Mouse (Mus musculus) kidney, embryonic 15.5 days (tissue): ENCODE measurements around the gene H1foo. TPM values are rescaled to one million over a fixed set of nuclear protein-coding genes. Genes with fewer than 3 reads are reported as not detected.

Experiments used
- ATAC-seq: fragments of 200-750 bp; cut with Nextera tagmentation; replicated peaks from 2 replicates; pipeline ENCODE4 v1.8.0; 2017; ENCODE audit warnings: moderate TSS enrichment; ENCODE audit not compliant: low FRiP score
- H3K27ac ChIP-seq: fragments of 300-500 bp; sonication (generic); 2 replicates; pipeline ENCODE4 v1.5.1; 2015; ENCODE audit warnings: mild to moderate bottlenecking, inconsistent platforms
- H3K27me3 ChIP-seq: fragments of 300-500 bp; sonication (generic); 2 replicates; pipeline ENCODE4 v1.6.1; 2015; ENCODE audit warnings: inconsistent platforms
- H3K36me3 ChIP-seq: fragments of 300-500 bp; sonication (generic); 2 replicates; pipeline ENCODE4 v1.6.1; 2015; ENCODE audit warnings: inconsistent platforms
- H3K4me1 ChIP-seq: fragments of 300-500 bp; sonication (generic); 2 replicates; pipeline ENCODE4 v1.6.1; 2015; ENCODE audit warnings: inconsistent platforms
- H3K4me2 ChIP-seq: fragments of 300-500 bp; sonication (generic); 2 replicates; pipeline ENCODE4 v1.6.1; 2015; ENCODE audit warnings: moderate library complexity, mild to moderate bottlenecking, inconsistent platforms
- H3K4me3 ChIP-seq: fragments of 300-500 bp; sonication (generic); replicated peaks from 2 replicates; pipeline ENCODE4 v1.5.1; 2015; ENCODE audit warnings: mild to moderate bottlenecking, inconsistent platforms
- H3K9ac ChIP-seq: fragments of 300-500 bp; sonication (generic); 2 replicates; pipeline ENCODE4 v1.6.1; 2015; ENCODE audit warnings: mild to moderate bottlenecking, inconsistent platforms
- H3K9me3 ChIP-seq: fragments of 300-500 bp; sonication (generic); replicated peaks from 2 replicates; pipeline ENCODE4 v1.6.1; 2016; ENCODE audit warnings: inconsistent platforms
- WGBS: fragments of 180-500 bp; shearing (Covaris S2); methylation state at CpG from one replicate; pipeline ENCODE4 v1.1.7; 2015; ENCODE audit warnings: mixed read lengths; 5-methylcytosine and 5-hydroxymethylcytosine counted together
- polyA plus RNA-seq: library from polyadenylated mRNA; unstranded; fragments of >200 nt; fragmentation: Nextera tagmentation; extraction: Ambion mirVana; gene quantifications from 2 replicates; pipeline ENCODE4 v1.2.1, GENCODE M21; 2015

Gene H1foo
- polyA plus RNA-seq, 1 experiment from 2014 or later: not detected

DNA sequence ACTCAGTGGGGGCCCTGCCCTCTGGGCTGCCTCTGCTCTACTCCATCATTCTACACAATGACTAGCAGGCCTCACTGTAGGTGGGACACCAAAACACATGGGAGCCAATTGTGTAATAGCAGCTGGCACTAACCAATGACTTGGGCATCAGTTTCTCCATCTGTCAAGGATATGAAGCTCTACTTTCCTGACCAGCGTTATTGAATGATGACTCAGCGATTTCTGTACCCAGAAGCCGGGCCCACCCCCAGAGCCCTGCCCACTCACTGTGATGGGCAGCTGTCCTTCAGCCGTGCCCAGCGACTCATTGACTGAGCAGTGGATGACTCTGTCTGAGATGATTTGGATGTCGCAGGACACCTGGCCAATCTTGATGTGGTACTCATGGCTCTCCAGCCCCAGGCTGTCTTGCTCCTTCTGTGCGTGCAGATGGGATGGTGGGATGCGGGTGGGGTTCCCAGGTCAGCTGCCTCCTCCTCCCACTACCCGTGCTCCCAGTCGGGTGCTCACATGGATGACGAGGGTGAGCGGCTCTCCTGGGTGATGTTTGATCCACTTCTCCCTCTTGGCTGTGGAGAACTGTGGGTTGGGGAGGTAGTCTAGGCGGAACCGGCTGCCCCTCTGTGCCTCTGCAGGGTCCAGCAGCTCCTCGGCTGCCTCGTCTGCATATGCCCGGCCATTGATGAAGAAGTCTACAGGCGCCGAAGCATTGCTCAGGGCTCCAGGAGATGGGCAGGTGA, 21.7 kb downstream of the H1foo start:
- H3K4me1 ChIP-seq: peaks cover 25% of the 10 kb centered on the region
- H3K9me3 ChIP-seq: no peaks in the 10 kb centered on the region
- H3K9ac ChIP-seq: no peak overlapping the region
- no peaks in the 10 kb centered on the region for H3K27me3 ChIP-seq
- no peak overlapping the region for H3K4me3 ChIP-seq
- peaks cover 89% of the 10 kb centered on the region for H3K36me3 ChIP-seq
- no peak overlapping the region for H3K27ac ChIP-seq
- H3K4me2 ChIP-seq: no peak overlapping the region
- ATAC-seq: no peak
- WGBS: 91% methylated on average over 19 of the region's 19 CpGs

DNA sequence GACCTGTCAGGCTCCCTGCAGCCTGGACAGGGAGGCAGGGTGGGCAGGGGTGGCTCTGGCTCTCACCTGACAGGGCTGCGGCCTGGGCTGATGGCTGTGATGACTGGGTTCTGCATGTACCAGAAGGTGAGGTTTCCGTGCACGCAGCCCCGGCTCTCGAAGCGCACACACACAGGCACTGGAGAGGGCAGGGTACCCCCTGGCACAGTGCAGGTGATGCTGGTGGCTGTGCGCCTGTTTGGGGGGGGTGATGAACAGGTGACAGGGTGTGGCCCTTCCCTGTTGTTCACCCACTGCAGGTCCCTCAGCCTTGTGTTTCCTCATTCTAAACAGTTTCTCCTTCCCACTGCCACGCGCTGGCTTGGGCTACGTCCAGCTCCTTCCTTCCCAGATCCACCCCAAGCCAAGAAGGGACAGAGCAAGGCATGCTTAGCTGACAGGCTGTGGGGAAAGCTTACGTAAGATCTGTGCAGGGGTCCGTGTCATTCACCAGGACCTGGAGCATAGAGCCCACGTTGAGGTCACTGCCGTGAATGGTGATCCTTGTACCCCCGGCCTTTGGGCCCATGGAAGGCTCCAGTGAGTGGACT, 22.6 kb downstream of the H1foo start:
- Histone ChIP-seq H3K27ac (no peak overlapping the region), H3K4me2 (no peak overlapping the region), H3K36me3 (peaks cover 83% of the 10 kb centered on the region), H3K27me3 (no peaks in the 10 kb centered on the region), H3K4me3 (no peak overlapping the region), H3K9ac (no peak overlapping the region), H3K9me3 (no peaks in the 10 kb centered on the region), H3K4me1 (peaks cover 34% of the 10 kb centered on the region)
- ATAC-seq: no peak
- 95% methylated on average over 15 of the region's 15 CpGs for WGBS

DNA sequence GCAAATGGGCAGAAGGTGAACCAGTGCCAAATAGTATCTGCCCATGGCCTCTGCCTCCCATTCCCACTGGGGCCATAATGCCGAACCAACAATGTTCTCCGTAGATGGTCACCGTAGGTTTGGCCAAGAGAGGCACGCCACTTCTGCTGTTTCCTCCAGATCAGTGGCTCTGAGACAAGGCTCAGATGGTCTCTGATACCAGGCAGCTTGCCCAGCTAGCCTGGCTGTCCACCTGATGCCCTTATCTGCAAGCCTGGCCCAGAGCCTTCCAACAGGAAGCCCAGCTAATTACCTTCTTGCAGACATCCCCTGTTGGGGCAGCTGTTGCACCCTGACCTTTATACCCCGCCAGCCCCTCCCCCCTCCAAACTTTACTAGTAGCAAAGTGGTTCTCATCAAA, 23.3 kb downstream of the H1foo start:
- 73% methylated on average over 5 of the region's 5 CpGs for WGBS
- Histone ChIP-seq H3K36me3 (peaks cover 76% of the 10 kb centered on the region), H3K4me3 (no peak overlapping the region), H3K4me2 (no peak overlapping the region), H3K27me3 (no peaks in the 10 kb centered on the region), H3K4me1 (peaks cover 34% of the 10 kb centered on the region), H3K9me3 (no peaks in the 10 kb centered on the region), H3K27ac (no peak overlapping the region), H3K9ac (no peak overlapping the region)
- no peak for ATAC-seq

DNA sequence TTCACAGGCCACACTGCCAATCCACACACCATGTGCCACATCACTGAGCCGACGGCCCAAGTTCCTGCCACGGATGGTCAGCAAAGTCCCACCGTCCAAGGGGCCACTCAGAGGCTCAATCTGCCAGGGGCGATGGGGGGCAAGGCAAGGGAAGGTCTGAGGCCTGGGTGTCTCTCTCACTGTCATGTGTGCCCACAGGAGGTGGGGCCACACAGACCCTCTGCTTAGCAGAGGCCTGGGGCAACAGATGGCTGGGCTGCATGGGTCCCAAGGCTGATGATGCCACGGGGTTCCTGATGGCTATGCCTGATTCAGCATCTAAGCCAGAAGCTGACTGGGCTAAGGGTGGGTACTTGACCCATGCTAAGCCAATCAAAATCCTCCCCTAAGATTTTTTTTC, 24.0 kb downstream of the H1foo start:
- WGBS: 81% methylated on average over 6 of the region's 6 CpGs
- H3K9ac ChIP-seq: no peak overlapping the region
- no peak overlapping the region for H3K4me2 ChIP-seq
- H3K36me3 ChIP-seq: peaks cover 74% of the 10 kb centered on the region
- H3K27ac ChIP-seq: no peak overlapping the region
- no peak for ATAC-seq
- no peak overlapping the region for H3K4me3 ChIP-seq
- no peaks in the 10 kb centered on the region for H3K9me3 ChIP-seq
- H3K4me1 ChIP-seq: peaks cover 37% of the 10 kb centered on the region
- H3K27me3 ChIP-seq: no peaks in the 10 kb centered on the region

DNA sequence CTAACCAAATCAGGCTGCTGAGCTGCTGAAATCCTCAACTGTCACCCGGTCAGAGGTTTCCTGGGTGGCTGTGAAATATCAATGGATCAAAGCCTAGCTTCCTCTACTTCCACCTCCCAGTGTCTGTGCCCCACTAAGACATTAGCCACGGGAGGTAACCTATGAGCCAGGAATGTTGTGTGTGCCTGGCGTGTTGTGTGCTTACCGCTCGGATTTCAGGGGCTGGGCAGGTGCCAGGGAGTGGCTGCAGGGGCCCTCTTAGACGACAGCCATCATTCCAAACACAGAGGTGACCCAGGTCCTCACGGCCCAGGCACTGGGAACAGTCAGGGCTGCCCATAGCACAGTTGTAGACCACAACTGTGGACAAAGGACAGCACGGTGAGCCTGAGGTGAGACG, 24.4 kb downstream of the H1foo start:
- Histone ChIP-seq H3K4me1 (peaks cover 40% of the 10 kb centered on the region), H3K4me2 (no peak overlapping the region), H3K9ac (no peak overlapping the region), H3K36me3 (peaks cover 75% of the 10 kb centered on the region), H3K27me3 (no peaks in the 10 kb centered on the region), H3K9me3 (no peaks in the 10 kb centered on the region), H3K27ac (no peak overlapping the region), H3K4me3 (no peak overlapping the region)
- WGBS: 72% methylated on average over 9 of the region's 9 CpGs
- ATAC-seq: no peak

DNA sequence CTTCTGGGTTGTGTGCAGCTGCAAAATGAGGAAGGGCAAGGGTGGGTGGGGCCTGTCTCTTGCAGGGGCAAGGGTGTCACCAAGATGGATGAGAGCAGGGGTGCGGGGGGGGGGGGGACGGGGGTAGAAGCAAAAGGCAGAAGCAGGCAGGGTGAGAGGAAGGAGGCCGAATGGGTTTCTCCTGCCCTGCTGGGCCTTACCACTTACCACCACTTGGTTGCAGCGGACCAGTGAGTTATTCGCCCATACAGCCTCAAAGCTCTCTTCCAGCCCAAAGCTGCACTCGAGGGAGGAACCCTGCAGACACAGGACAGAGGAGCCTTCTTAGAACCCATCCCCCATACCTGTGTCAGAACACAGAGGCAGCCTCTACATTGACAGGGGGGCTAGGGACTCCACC, 25.2 kb downstream of the H1foo start:
- Histone ChIP-seq H3K9me3 (no peaks in the 10 kb centered on the region), H3K4me1 (peaks cover 40% of the 10 kb centered on the region), H3K27me3 (no peaks in the 10 kb centered on the region), H3K4me2 (no peak overlapping the region), H3K27ac (no peak overlapping the region), H3K9ac (no peak overlapping the region), H3K4me3 (no peak overlapping the region), H3K36me3 (peaks cover 80% of the 10 kb centered on the region)
- no peak for ATAC-seq
- WGBS: 56% methylated on average over 5 of the region's 6 CpGs

DNA sequence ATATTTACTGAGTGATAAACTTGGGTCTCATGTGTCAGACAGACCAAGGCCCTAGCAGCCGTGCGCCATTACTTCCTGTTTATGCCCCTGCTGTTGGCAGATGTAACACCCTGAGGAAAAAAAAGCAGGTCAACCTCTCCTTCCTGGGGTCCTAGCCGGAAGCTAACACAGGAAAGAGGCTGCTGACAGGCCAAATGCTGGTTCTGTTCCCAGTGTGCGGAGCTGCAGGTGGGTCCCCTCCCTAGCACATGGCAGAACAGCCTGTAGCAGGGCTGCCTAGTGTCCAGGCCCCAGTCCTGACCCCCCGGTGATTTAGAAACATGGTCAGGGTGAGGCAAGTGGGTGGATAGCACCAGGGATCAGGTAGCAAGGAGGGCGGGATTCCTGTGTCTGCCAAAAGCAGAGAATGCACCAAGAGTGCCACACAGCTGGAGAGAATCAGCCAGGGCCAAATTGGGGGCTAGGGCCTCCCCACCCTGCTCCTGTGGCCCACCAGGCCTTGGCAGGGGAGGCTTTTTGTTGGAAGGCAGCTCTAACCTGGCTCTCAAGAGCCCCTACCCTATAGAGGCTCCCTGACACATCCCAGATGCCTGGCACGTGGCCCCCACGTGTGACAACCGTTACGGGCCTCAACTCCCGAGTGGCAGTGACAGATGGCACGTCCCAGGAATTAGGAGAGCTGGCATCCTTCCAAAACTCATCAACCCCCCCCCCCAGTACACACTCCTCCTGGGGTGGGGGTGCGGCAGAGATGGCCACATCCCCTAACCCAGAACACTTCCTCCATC, 26.7 kb downstream of the H1foo start:
- 0 out of 2 replicates have a peak, but pooled peaks have one; percentile 16 for ATAC-seq
- H3K36me3 ChIP-seq: peaks cover 80% of the 10 kb centered on the region

DNA sequence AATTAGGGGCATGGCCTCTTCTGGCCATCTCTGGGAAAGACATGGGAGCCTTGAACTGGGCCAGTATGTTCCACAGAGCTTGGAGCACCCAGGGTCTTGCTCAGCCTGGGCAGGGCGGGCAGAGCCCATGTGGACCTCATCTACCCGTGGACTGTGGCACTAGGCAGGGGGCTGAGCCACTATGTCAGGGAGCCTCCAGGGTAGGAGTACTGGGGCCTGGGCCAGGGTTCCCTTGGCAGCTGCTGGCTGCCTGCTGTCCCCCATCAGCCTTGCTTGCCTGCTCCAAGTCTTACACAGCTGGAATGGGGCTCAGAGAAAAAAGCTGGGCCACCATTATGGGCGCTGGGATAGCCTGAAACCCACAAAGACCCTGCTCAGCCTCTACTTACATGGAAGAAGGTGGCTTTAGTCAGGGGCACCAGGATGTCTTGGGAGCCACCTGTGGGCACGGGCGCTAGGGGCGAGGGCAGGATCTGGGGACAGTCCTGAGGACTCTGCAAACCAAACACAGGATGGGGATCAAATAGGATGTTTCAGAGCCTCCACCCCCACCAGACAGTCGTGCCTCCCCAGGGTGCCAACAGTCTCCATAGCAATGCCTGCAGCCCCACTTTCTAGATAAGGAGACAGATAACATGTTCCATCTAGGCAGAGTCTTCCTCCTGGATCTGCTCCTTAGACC, 27.5 kb downstream of the H1foo start:
- Histone ChIP-seq H3K27ac (0 out of 2 replicates have a peak overlapping the region, but pooled peaks have one; percentile 43), H3K4me2 (no peak overlapping the region), H3K36me3 (peaks cover 78% of the 10 kb centered on the region), H3K9ac (no peak overlapping the region), H3K4me1 (peaks cover 46% of the 10 kb centered on the region), H3K27me3 (no peaks in the 10 kb centered on the region), H3K4me3 (no peak overlapping the region), H3K9me3 (no peaks in the 10 kb centered on the region)
- 84% methylated on average over 7 of the region's 7 CpGs for WGBS
- no peak for ATAC-seq

More for the DNA sequence above, 26.7 kb downstream of the H1foo start:
- Histone ChIP-seq H3K4me2 (no peak overlapping the region), H3K4me1 (peaks cover 42% of the 10 kb centered on the region), H3K9me3 (no peaks in the 10 kb centered on the region), H3K27me3 (no peaks in the 10 kb centered on the region), H3K9ac (no peak overlapping the region), H3K4me3 (no peak overlapping the region), H3K27ac (peak overlapping the region; percentile 49)
- WGBS: 35% methylated on average over 13 of the region's 13 CpGs

DNA sequence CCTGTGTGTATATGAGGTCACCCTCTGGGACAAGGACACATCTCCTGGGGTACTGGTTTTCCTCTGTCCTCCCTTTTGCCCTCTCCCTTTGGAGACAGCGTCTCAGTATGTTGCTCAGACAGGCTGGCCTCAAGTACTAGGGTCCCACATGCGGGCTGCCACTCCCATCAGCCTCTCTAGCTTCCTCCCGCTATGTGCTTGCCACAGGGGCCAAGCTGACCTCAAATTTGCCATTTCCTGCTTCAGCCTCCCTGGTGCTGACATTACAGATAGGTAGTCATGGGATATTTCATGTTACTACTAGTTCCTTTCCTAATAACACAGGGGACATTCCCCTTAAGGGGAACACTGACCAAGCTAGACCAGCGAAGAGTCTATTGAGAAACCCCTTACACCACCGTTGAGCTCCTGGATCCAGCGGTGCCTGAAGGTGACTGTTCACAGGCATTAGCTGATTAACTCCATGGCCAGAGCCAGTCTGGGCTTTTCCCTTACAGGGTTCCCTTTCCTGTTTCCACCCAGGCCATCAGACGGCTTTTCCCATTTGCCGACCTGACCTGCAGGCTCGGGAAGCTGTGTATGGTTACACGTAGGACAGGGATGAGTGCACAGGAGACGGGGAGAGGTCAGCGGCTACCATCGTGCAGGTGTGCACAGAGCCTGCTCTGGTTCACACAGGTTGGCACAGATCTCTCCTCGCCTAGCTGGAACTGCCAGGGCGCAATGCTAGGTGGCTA, 28.6 kb downstream of the H1foo start:
- Histone ChIP-seq H3K4me1 (peaks cover 56% of the 10 kb centered on the region), H3K4me2 (no peak overlapping the region), H3K27ac (peak overlapping the region; percentile 18; the same call in 1 of the 2 replicates), H3K27me3 (no peaks in the 10 kb centered on the region), H3K4me3 (no peak overlapping the region), H3K36me3 (peaks cover 78% of the 10 kb centered on the region), H3K9ac (no peak overlapping the region), H3K9me3 (no peaks in the 10 kb centered on the region)
- no peak for ATAC-seq
- WGBS: 65% methylated on average over 15 of the region's 15 CpGs

DNA sequence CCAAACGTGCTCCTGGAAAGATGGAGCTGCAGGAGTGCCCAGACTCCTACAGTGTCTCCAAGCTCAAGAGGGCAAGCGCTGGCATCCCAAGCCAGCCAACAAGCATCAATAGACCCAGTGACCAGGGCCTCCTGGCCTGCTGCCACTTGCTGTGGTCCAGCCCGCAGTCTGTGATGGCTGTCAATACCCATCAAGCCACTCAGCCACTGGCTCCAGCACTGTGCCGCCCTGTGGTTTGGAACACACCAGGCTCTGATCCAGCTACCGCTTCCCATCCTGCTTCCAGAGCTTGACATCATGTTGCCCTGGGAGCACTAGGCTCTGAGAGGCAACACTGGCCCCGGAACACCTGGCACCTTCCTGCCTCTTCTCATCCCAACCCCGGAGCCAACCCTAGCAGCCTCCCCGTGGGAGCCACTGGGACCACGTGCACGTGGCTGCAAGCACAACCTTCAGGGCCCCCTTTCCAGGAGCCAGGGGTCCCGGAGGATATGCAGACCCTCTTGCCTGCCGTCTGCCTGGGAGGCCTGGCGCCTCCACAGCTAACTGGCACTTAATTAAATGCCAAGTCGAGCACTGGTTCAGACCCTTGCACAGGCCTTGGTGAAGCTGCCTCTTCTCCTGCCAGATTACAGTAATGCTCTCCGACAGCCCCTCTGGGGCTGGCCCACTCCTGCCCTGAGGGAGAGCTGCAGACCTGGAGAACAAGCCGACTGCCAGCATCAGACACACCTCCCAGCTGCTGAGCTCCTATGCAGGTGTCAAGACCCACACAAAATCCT, 29.3 kb downstream of the H1foo start:
- Histone ChIP-seq H3K27me3 (no peaks in the 10 kb centered on the region), H3K4me3 (no peak overlapping the region), H3K9me3 (no peaks in the 10 kb centered on the region), H3K27ac (peak overlapping the region; percentile 18; the same call in 1 of the 2 replicates), H3K36me3 (peaks cover 78% of the 10 kb centered on the region), H3K4me1 (peaks cover 58% of the 10 kb centered on the region), H3K4me2 (no peak overlapping the region), H3K9ac (no peak overlapping the region)
- ATAC-seq: no peak
- WGBS: 76% methylated on average over 16 of the region's 16 CpGs

DNA sequence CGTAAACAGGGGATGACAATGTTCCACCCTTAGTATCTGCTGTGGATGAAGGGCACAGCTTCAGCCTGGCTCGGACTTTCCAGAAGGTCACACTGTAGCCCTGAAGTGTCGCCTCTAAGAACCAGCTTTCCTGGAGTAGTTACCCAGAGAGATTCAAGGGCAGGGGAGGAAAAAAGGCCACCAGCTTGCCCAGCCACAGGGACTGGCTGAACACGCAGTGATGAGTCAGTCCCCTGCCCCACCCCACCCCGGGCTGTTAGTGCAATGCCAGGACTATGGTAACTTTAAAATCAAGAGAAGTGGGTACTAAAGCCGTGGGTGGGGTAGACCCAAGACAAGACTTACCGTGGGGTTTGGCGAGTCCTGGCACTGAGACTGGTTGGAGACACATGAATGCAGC, 30.9 kb downstream of the H1foo start:
- Histone ChIP-seq H3K9ac (no peak overlapping the region), H3K36me3 (peaks cover 78% of the 10 kb centered on the region), H3K4me3 (no peak overlapping the region), H3K9me3 (no peaks in the 10 kb centered on the region), H3K4me2 (no peak overlapping the region), H3K27me3 (no peaks in the 10 kb centered on the region), H3K4me1 (peaks cover 72% of the 10 kb centered on the region), H3K27ac (no peak overlapping the region)
- 81% methylated on average over 8 of the region's 8 CpGs for WGBS
- ATAC-seq: no peak
